Mouse (Mus musculus) ES-E14 (cell line): ENCODE data around the gene Iqschfp. TPM values are rescaled to one million over a fixed set of nuclear protein-coding genes. Genes with fewer than 3 reads are reported as not detected.

Experiments
- DNase-seq: peaks from one replicate; pipeline ENCODE4 v3.0.0-alpha.2; 2013; ENCODE audit warnings: low read depth, low spot score
- H3K27ac ChIP-seq: 2 replicates; pipeline ENCODE4 v1.5.1; 2012; ENCODE audit warnings: low read depth, mild to moderate bottlenecking, low read length, moderate library complexity, mixed read lengths; ENCODE audit not compliant: poor library complexity, insufficient read depth, severe bottlenecking
- H3K36me3 ChIP-seq: 2 replicates; pipeline ENCODE4 v1.6.1; 2012; ENCODE audit warnings: mild to moderate bottlenecking, low read length, moderate library complexity, mixed read lengths; ENCODE audit not compliant: control insufficient read depth, poor library complexity, insufficient read depth, severe bottlenecking
- H3K4me1 ChIP-seq, 2 experiments: fragments of 150-350 bp in 1 of 2; sonication (generic) in 1 of 2; 2 replicates each; pipeline ENCODE4 v1.6.1; 2012; ENCODE audit warnings: low read length in 2 of 2, mild to moderate bottlenecking in 1 of 2, mixed read lengths in 1 of 2; ENCODE audit not compliant: control insufficient read depth in 2 of 2, insufficient read depth in 2 of 2, poor library complexity in 1 of 2
- H3K4me3 ChIP-seq, 2 experiments: fragments of 150-350 bp in 1 of 2; sonication (generic) in 1 of 2; 2 replicates each; pipeline ENCODE4 v1.5.1; 2012; ENCODE audit warnings: low read length in 2 of 2, low read depth in 1 of 2, mild to moderate bottlenecking in 1 of 2, mixed read lengths in 1 of 2; ENCODE audit not compliant: insufficient read depth in 1 of 2, poor library complexity in 1 of 2, severe bottlenecking in 1 of 2
- H3K9ac ChIP-seq: 2 replicates; pipeline ENCODE4 v1.6.1; 2012; ENCODE audit warnings: low read depth, mild to moderate bottlenecking, low read length, mixed read lengths; ENCODE audit not compliant: poor library complexity, insufficient read depth, severe bottlenecking
- H3K9me3 ChIP-seq: fragments of 150-350 bp; sonication (generic); 2 replicates; pipeline ENCODE4 v1.6.1; 2012; ENCODE audit warnings: low read depth, mild to moderate bottlenecking, low read length; ENCODE audit not compliant: control insufficient read depth, insufficient read depth
- CHD2 ChIP-seq: IDR thresholded peaks from 2 replicates; pipeline ENCODE4 v1.6.1; 2014; ENCODE audit warnings: mild to moderate bottlenecking, low read depth, low read length, inconsistent platforms
- HCFC1 ChIP-seq: IDR thresholded peaks from 2 replicates; pipeline ENCODE4 v1.6.1; 2012; ENCODE audit warnings: low read length, inconsistent platforms, borderline replicate concordance; ENCODE audit not compliant: insufficient read depth
- MAFK ChIP-seq: IDR thresholded peaks from 2 replicates; pipeline ENCODE4 v1.6.1; 2014; ENCODE audit warnings: mild to moderate bottlenecking, low read depth, low read length, inconsistent platforms; ENCODE audit not compliant: insufficient read depth
- ZC3H11A ChIP-seq: IDR thresholded peaks from 2 replicates; pipeline ENCODE4 v1.6.1; 2012; ENCODE audit warnings: low read depth, mild to moderate bottlenecking, inconsistent platforms, low read length, borderline replicate concordance
- ZNF384 ChIP-seq: IDR thresholded peaks from 2 replicates; pipeline ENCODE4 v1.6.1; 2012; ENCODE audit warnings: low read depth, low read length, inconsistent platforms
- in situ Hi-C, 2 experiments: fragments of 600-800 bp; cut with MboI; formaldehyde crosslinking; loops; one replicate each; pipeline ENCODE4 v1.15.1; 2025; ENCODE audit warnings: low sequenced_read_pairs in 2 of 2, inconsistent platforms in 1 of 2; ENCODE audit not compliant: unreplicated experiment in 2 of 2
- total RNA-seq: library from RNA; depleted of rRNA; stranded (reverse); fragments of 300-350 nt; gene quantifications from 2 replicates; pipeline ENCODE4 v1.2.3, GENCODE M21; 2012

Gene Iqschfp
- total RNA-seq, 1 experiment: not detected

DNA sequence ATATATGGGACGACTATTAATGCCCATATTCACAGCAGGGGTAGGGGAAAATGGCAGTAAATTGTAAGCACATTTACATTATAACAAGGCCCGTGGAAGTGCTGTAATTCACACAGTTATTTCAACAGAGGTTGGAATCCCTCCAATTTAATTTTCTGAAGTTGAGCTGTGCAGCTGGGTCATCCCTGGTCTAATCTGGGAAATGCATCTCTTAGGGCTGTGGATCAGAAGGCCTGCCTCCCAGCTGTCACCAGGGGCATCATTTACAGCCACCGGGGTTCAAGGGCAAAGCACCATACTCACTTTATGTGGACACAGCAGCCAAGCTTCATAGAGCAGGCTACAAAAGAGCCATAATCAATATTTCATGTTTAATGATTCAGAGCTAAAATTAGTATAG, 144.1 kb downstream of the Iqschfp start:
- no peak overlapping the region for H3K27ac ChIP-seq
- TF ChIP-seq HCFC1 (no peak), MAFK (no peak), ZNF384 (no peak), ZC3H11A (no peak), CHD2 (no peak)
- no peak for DNase-seq
- no peak overlapping the region for H3K9ac ChIP-seq
- H3K4me3 ChIP-seq: no peak overlapping the region
- no peaks in the 10 kb centered on the region for H3K36me3 ChIP-seq
- in situ Hi-C loops: loop anchor here in 1 of 2 experiments (25.0 kb wide), 1 partner anchor 424 kb away; no protein-coding TSS in a partner anchor
- H3K9me3 ChIP-seq: no peaks in the 10 kb centered on the region
- H3K4me1 ChIP-seq: no peaks in the 10 kb centered on the region

DNA sequence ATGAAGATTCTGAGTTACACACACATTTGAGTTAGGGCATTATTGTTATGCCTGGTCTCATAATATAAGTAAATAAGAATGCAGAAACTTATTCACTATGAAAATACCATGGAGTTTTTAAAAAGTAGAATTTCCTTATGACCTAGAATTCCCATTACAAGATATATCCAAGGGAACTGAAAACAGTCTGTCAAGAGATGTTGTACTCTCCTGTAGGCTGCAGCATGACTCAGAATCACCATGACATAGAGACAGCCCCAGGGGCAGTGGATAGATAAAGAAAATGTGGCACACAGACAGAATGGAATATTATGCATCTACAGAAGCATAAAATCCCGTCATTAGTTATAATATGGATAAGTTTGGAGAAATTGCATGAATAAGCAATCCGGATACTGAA, 150.9 kb downstream of the Iqschfp start:
- H3K4me1 ChIP-seq: no peaks in the 10 kb centered on the region
- in situ Hi-C loops: loop anchor here in 1 of 2 experiments (25.0 kb wide), 1 partner anchor 431 kb away; no protein-coding TSS in a partner anchor
- no peaks in the 10 kb centered on the region for H3K9me3 ChIP-seq
- DNase-seq: no peak
- no peak for TF ChIP-seq HCFC1
- TF ChIP-seq ZC3H11A: no peak
- TF ChIP-seq CHD2: no peak
- TF ChIP-seq MAFK: no peak
- TF ChIP-seq ZNF384: no peak
- H3K9ac ChIP-seq: no peak overlapping the region
- no peaks in the 10 kb centered on the region for H3K36me3 ChIP-seq
- H3K4me3 ChIP-seq: no peak overlapping the region
- no peak overlapping the region for H3K27ac ChIP-seq

DNA sequence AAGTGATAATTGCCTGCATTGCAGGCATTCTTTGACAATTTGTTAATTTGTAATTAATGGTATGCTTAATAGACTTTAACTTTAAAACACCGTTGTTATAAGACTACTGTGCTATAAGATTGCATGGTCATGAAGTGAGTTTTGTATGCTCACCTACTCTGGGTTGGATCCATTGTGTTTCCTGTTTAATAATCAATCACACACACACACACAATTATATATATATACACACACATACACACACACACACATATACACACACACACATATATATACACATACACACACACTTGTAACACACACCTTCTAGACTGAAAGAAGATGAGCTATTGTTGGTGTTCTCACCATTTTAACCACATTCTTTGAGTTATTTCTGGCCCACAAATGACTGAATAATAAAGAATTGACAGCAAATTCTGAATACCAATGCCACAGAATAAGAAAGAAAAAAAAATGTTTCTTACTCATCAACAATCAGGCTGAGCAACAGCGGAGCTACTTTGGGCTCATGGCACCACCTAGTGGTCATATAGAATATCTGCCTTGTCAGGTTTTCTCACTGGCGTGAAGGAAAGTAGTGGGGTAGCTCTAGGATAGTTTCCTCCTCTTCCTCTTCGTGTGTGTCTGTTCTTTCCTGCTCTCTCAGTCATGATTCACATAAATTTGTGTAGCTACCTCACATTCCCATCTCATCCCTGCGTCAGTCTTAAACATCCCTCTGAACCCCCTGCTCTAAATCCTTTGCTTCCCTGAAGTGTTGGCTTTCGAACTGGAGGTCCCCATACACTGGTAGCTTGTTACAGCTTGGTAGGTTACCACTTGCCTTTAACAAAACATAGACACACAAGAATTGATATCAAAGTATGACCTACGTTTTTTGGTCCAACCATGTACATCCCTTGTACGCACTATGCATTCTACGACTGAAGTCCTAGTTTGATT, 153.7 kb downstream of the Iqschfp start:
- Histone ChIP-seq H3K36me3 (no peaks in the 10 kb centered on the region), H3K27ac (no peak overlapping the region), H3K4me1 (no peaks in the 10 kb centered on the region), H3K9ac (no peak overlapping the region), H3K4me3 (no peak overlapping the region), H3K9me3 (no peaks in the 10 kb centered on the region)
- TF ChIP-seq HCFC1: no peak
- peak; percentile 60; the same call in 1 of the 2 replicates for TF ChIP-seq ZNF384
- TF ChIP-seq MAFK: peak; percentile 92
- peak; percentile 81; the same call in 1 of the 2 replicates for TF ChIP-seq ZC3H11A
- no peak for TF ChIP-seq CHD2
- in situ Hi-C loops: loop anchor here in 1 of 2 experiments (25.0 kb wide), 1 partner anchor 433 kb away; no protein-coding TSS in a partner anchor
- no peak for DNase-seq

DNA sequence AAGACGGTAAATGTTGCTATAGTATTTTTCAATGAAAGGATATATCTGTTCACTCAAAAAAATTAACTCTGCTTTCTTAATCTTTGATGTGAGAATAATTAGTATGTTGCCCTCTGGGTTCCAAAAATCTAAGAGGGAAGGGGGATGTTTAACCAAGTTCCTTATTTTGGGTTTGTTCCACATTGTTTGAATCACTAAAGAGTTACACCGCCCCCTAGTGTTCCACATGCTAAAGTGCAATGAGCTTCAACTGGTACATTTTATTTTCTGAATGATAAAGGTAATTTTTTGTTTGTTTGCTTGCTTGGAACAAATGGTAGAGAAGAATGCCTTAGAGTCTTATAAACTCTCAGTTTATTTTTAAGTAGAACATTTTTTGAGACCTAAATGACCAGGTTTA, 161.5 kb downstream of the Iqschfp start:
- no peak for DNase-seq
- Histone ChIP-seq H3K27ac (no peak overlapping the region), H3K4me1 (no peaks in the 10 kb centered on the region), H3K9me3 (no peaks in the 10 kb centered on the region), H3K9ac (no peak overlapping the region), H3K4me3 (no peak overlapping the region), H3K36me3 (no peaks in the 10 kb centered on the region)
- TF ChIP-seq ZC3H11A (peak; percentile 74), CHD2 (no peak), MAFK (no peak)
- in situ Hi-C loops: loop anchor here in 1 of 2 experiments (10.0 to 25.0 kb wide), 2 partner anchors 429 to 659 kb away; no protein-coding TSS in a partner anchor
